Mouse (Mus musculus) brain, embryonic 14.5 days (tissue): ENCODE measurements at regions not wholly inside any gene's neighbourhood (a gene's known extent, or its start where the extent isn't known, plus 50 kb on each side); places are given as distances from the start of the nearest gene placed in this dataset.

Experiments used
- CTCF ChIP-seq: fragments of 200-500 bp; IDR thresholded peaks from 2 replicates; pipeline ENCODE4 v1.5.1; 2012; ENCODE audit warnings: inconsistent platforms, mild to moderate bottlenecking, moderate library complexity, borderline replicate concordance; ENCODE audit not compliant: insufficient read depth, insufficient read length; ENCODE audit errors: extremely low read depth
- POLR2A ChIP-seq: fragments of 200-500 bp; IDR thresholded peaks from 2 replicates; pipeline ENCODE4 v1.6.1; 2012; ENCODE audit warnings: mild to moderate bottlenecking, inconsistent platforms, borderline replicate concordance; ENCODE audit not compliant: poor library complexity, insufficient read depth, insufficient read length, severe bottlenecking; ENCODE audit errors: extremely low read depth

DNA sequence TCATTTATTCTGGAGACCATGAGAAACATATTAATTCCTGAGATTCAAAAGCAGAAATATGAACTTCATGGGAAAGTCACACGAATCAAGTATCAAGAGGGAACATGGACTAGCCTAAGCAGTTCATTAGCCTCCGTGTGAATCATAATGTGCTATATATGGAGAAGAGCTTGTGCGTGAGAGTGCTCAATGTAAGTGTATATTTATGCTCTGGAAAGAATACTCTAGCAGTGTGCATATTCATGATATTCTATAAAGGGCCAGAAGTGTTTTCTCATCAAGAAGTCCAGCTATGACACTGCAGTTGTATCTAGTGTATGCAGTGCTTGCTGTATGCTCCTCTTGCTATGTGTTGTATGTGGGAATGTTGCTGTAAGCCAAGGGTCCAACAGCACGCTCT lies 1102.0 kb downstream of the Pcdh18 start:
- TF ChIP-seq CTCF (no peak), POLR2A (no peak)
